21 mouse cellular contexts compared by ENCODE assay signal in the genomic region with DNA sequence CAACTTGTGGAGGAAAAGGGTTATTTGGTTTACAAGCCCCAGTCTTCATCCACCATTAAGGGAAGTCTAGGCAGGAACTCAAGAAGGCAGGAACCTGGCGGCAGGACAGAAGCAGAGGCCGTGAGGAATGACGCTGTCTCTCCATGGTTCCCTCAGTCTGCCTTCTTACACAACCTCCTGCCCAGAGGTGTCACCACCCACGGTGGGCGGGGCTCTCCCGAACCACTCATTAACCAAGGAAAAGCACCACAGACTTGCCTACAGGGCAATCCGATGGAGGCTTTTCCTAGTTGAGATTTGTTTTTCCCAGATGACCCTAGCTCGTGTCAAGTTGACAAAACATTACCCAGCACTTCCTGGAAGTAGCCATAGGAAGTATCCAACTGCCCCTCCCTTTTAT. TPM values are rescaled to one million over a fixed set of nuclear protein-coding genes. Genes with fewer than 3 reads are reported as not detected.
DNase-seq lines count a peak whose midpoint lies in the region; ATAC-seq and TF ChIP-seq lines count a peak whose summit lies in the region.
"Had no signal": no experiment of that assay in that cellular context is flagged by ENCODE, and none has a peak within 500 bp of the region (broad histone marks: within the 10 kb centered on the region; RNA-seq: fewer than 3 reads in every experiment).

No protein-coding gene starts in this region.

- no peak overlapping the region for H3K4me3 ChIP-seq in kidney, embryonic 14.5 days (ENCODE audit: low read length)
- no peak overlapping the region for H3K4me3 ChIP-seq in stomach, postnatal 0 days (ENCODE audit: low read depth, low read length)
- H3K4me3 ChIP-seq in embryonic facial prominence, embryonic 10.5 days, result no peak overlapping the region
- H3K4me3 ChIP-seq: embryonic facial prominence, embryonic 13.5 days; layer of hippocampus, adult 2 months; limb, embryonic 12.5 days; neural tube, embryonic 12.5 days; stomach, embryonic 15.5 days had no signal

- no peaks in the 10 kb centered on the region for H3K27me3 ChIP-seq in kidney, embryonic 14.5 days (ENCODE audit: control insufficient read depth, insufficient read depth, low read length)
- H3K27me3 ChIP-seq in stomach, postnatal 0 days (ENCODE audit: control insufficient read depth, insufficient read depth, low read length), result no peaks in the 10 kb centered on the region
- no peaks in the 10 kb centered on the region; the same call in 1 of the 2 replicates for H3K27me3 ChIP-seq in embryonic facial prominence, embryonic 10.5 days (replicated peaks; ENCODE audit: low read depth, poor library complexity, severe bottlenecking)
- H3K27me3 ChIP-seq: embryonic facial prominence, embryonic 13.5 days; limb, embryonic 12.5 days; neural tube, embryonic 12.5 days; stomach, embryonic 15.5 days had no signal

- no peak for TF ChIP-seq EP300 in stomach, postnatal 0 days (optimal IDR thresholded peaks at IDR 0.05)

- H3K27ac ChIP-seq in kidney, embryonic 14.5 days (ENCODE audit: low read depth, low read length), result no peak overlapping the region
- no peak overlapping the region for H3K27ac ChIP-seq in stomach, postnatal 0 days (replicated peaks)
- H3K27ac ChIP-seq in embryonic facial prominence, embryonic 10.5 days (replicated peaks), result no peak overlapping the region
- H3K27ac ChIP-seq: embryonic facial prominence, embryonic 13.5 days; hindbrain, postnatal 0 days; layer of hippocampus, adult 2 months; macrophage; neural tube, embryonic 12.5 days; stomach, embryonic 15.5 days had no signal

- H3K36me3 ChIP-seq in kidney, embryonic 14.5 days (ENCODE audit: control insufficient read depth, insufficient read depth, low read length), result no peaks in the 10 kb centered on the region
- H3K36me3 ChIP-seq in stomach, postnatal 0 days (ENCODE audit: control insufficient read depth, insufficient read depth, low read length), result no peaks in the 10 kb centered on the region
- no peaks in the 10 kb centered on the region for H3K36me3 ChIP-seq in embryonic facial prominence, embryonic 10.5 days (replicated peaks)
- H3K36me3 ChIP-seq: embryonic facial prominence, embryonic 13.5 days; limb, embryonic 12.5 days; neural tube, embryonic 12.5 days; stomach, embryonic 15.5 days had no signal

- H3K4me1 ChIP-seq in kidney, embryonic 14.5 days (ENCODE audit: control insufficient read depth, insufficient read depth, low read length), result 0 out of 2 replicates have a peak, but pooled peaks cover 5% of the 10 kb centered on the region
- no peaks in the 10 kb centered on the region for H3K4me1 ChIP-seq in stomach, postnatal 0 days (replicated peaks; ENCODE audit: control insufficient read depth, insufficient read depth)
- H3K4me1 ChIP-seq in embryonic facial prominence, embryonic 10.5 days, result peaks cover 33% of the 10 kb centered on the region
- H3K4me1 ChIP-seq: stomach, embryonic 15.5 days had no signal

- 70% methylated on average over 8 of the region's 8 CpGs for WGBS in kidney, embryonic 14.5 days
- WGBS in stomach, postnatal 0 days, result 63% methylated on average over 8 of the region's 8 CpGs
- 73% methylated on average over 8 of the region's 8 CpGs for WGBS in embryonic facial prominence, embryonic 10.5 days

- peak; percentile 48 for DNase-seq in kidney, adult 18-20 months
- DNase-seq in adipocyte (ENCODE audit: low spot score), result peak; percentile 4
- DNase-seq in kidney, postnatal 14 days, result peak; percentile 29
- peak; percentile 56 for DNase-seq in stomach, postnatal 0 days (ENCODE audit: low spot score)
- DNase-seq in layer of hippocampus, postnatal 14 days (ENCODE audit: low spot score in 2 of 2), result no peak
- no peak for DNase-seq in layer of hippocampus, postnatal 25 days (ENCODE audit: extremely low spot score in 1 of 2, low spot score in 1 of 2)
- no peak for DNase-seq in embryonic facial prominence, embryonic 10.5 days (ENCODE audit: low spot score)
- DNase-seq: adrenal gland, postnatal 10 days; cerebellum, adult 11 months; cerebellum, postnatal 25 days; forebrain, postnatal 0 days; lung, embryonic 14.5 days had no signal

- no peak for ATAC-seq in kidney, embryonic 14.5 days (ENCODE audit: low FRiP score, low TSS enrichment)
- no peak for ATAC-seq in stomach, postnatal 0 days (ENCODE audit: low FRiP score, low TSS enrichment)
- ATAC-seq: forebrain, postnatal 0 days; hindbrain, postnatal 0 days had no signal

- TF ChIP-seq CTCF in stomach, postnatal 0 days (IDR thresholded peaks at IDR 0.05; ENCODE audit: low read depth), result no peak

- no peaks in the 10 kb centered on the region for H3K9me3 ChIP-seq in kidney, embryonic 14.5 days (ENCODE audit: control insufficient read depth, low read length)
- no peaks in the 10 kb centered on the region for H3K9me3 ChIP-seq in stomach, postnatal 0 days (ENCODE audit: control insufficient read depth, low read length)
- H3K9me3 ChIP-seq in embryonic facial prominence, embryonic 10.5 days, result no peaks in the 10 kb centered on the region
- H3K9me3 ChIP-seq: embryonic facial prominence, embryonic 13.5 days; limb, embryonic 12.5 days; neural tube, embryonic 12.5 days; stomach, embryonic 15.5 days had no signal

- H3K9ac ChIP-seq in kidney, embryonic 14.5 days (ENCODE audit: low read depth, low read length), result no peak overlapping the region
- no peak overlapping the region for H3K9ac ChIP-seq in stomach, postnatal 0 days (ENCODE audit: low read length)
- H3K9ac ChIP-seq: embryonic facial prominence, embryonic 13.5 days; forebrain, postnatal 0 days; limb, embryonic 12.5 days; lung, embryonic 14.5 days; neural tube, embryonic 12.5 days; stomach, embryonic 15.5 days had no signal

- H3K4me2 ChIP-seq in kidney, embryonic 14.5 days (replicated peaks; ENCODE audit: low read depth, low read length), result no peak overlapping the region
- no peak overlapping the region for H3K4me2 ChIP-seq in stomach, postnatal 0 days (replicated peaks; ENCODE audit: low read depth)
- H3K4me2 ChIP-seq: embryonic facial prominence, embryonic 13.5 days; limb, embryonic 12.5 days; lung, embryonic 14.5 days; midbrain, embryonic 11.5 days; neural tube, embryonic 12.5 days; stomach, embryonic 15.5 days had no signal

RNA-seq across cellular contexts. Expression of gene Ier5l, which starts 49.7 kb away (rescaled TPM):
- 5.5 and 7.2 TPM in 2 replicates for polyA plus RNA-seq in kidney, embryonic 14.5 days (2014; fragmentation: Nextera tagmentation; extraction: Ambion mirVana)
- polyA plus RNA-seq in stomach, postnatal 0 days (2015; fragmentation: Nextera tagmentation; extraction: Ambion mirVana), result 1.8 and 4.4 TPM in 2 replicates
- 1 to 10 TPM; 8.5 to 9.4 TPM for total RNA-seq in layer of hippocampus, postnatal 14 days (2021)
- 10 to 100 TPM; 12.8 to 13.1 TPM for total RNA-seq in layer of hippocampus, postnatal 25 days (2021)
- polyA plus RNA-seq in embryonic facial prominence, embryonic 10.5 days (2016; fragmentation: Nextera tagmentation; extraction: Ambion mirVana), result 2.8 and 3.4 TPM in 2 replicates

Comparison
In these comparisons a context has a peak if more than half of its experiments do, and no peak if none do; other contexts are left out.
1. DNase-seq: peak in kidney, adult 18-20 months (single experiment), adipocyte (single experiment), kidney, postnatal 14 days (single experiment) and stomach, postnatal 0 days (single experiment); none in layer of hippocampus, postnatal 14 days (0 of 2), layer of hippocampus, postnatal 25 days (0 of 2) and embryonic facial prominence, embryonic 10.5 days (single experiment).